Mouse (Mus musculus) lung, adult 18-20 months (tissue): ENCODE measurements at regions not wholly inside any gene's neighbourhood (a gene's known extent, or its start where the extent isn't known, plus 50 kb on each side); places are given as distances from the start of the nearest gene placed in this dataset.

Source experiments
- DNase-seq, 2 experiments: peaks; one replicate each; pipeline ENCODE4 v3.0.0; 2022; ENCODE audit warnings: mixed read lengths in 2 of 2

GRCm38 (mm10) chrX:152918212-152918611 lies 88.1 kb upstream of the Usp51 start:
- DNase-seq, result peak; percentile 20 to 40

- no peak for DNase-seq
These were observed 79.3 kb upstream of the Usp51 start for GRCm38 (mm10) chrX:152926991-152927390.

GRCm38 (mm10) chrX:152946201-152946600 lies 60.1 kb upstream of the Usp51 start:
- no peak for DNase-seq
